Mouse (Mus musculus) heart, postnatal 0 days (tissue): ENCODE data around the gene Ago3. TPM values are rescaled to one million over a fixed set of nuclear protein-coding genes. Genes with fewer than 3 reads are reported as not detected.
A peak's percentile ranks its signal among the peaks of the same experiment; 100 is the strongest.

ENCODE experiments used
- ATAC-seq: fragments of 200-750 bp; cut with Nextera tagmentation; 2 replicates; pipeline ENCODE4 v1.8.0; 2017; ENCODE audit warnings: low read depth, moderate number of reproducible peaks, moderate library complexity; ENCODE audit not compliant: insufficient read depth
- DNase-seq: peaks from one replicate; pipeline ENCODE4 v3.0.0-alpha.2; 2016; ENCODE audit warnings: low spot score
- H3K27ac ChIP-seq: fragments of 300-500 bp; sonication (generic); 2 replicates; pipeline ENCODE4 v1.5.1; 2014; ENCODE audit warnings: low read depth, mild to moderate bottlenecking
- H3K27me3 ChIP-seq: fragments of 300-500 bp; sonication (generic); 2 replicates; pipeline ENCODE4 v1.6.1; 2014; ENCODE audit warnings: low read length, mixed read lengths; ENCODE audit not compliant: control insufficient read depth, insufficient read depth
- H3K36me3 ChIP-seq: fragments of 300-500 bp; sonication (generic); replicated peaks from 2 replicates; pipeline ENCODE4 v1.6.1; 2014; ENCODE audit warnings: low read length, mixed read lengths; ENCODE audit not compliant: control insufficient read depth, insufficient read depth
- H3K4me1 ChIP-seq: fragments of 300-500 bp; sonication (generic); 2 replicates; pipeline ENCODE4 v1.6.1; 2014; ENCODE audit warnings: antibody characterized with exemption; ENCODE audit not compliant: control insufficient read depth, insufficient read depth
- H3K4me2 ChIP-seq: fragments of 300-500 bp; sonication (generic); 2 replicates; pipeline ENCODE4 v1.6.1; 2014; ENCODE audit warnings: low read depth, mild to moderate bottlenecking, low read length, moderate library complexity
- H3K4me3 ChIP-seq: fragments of 300-500 bp; sonication (generic); 2 replicates; pipeline ENCODE4 v1.5.1; 2014; ENCODE audit warnings: low read depth, low read length
- H3K9ac ChIP-seq: fragments of 300-500 bp; sonication (generic); replicated peaks from 2 replicates; pipeline ENCODE4 v1.6.1; 2014; ENCODE audit warnings: low read depth, low read length, mixed read lengths
- H3K9me3 ChIP-seq: fragments of 300-500 bp; sonication (generic); replicated peaks from 2 replicates; pipeline ENCODE4 v1.6.1; 2016; ENCODE audit warnings: low read length; ENCODE audit not compliant: control insufficient read depth
- CTCF ChIP-seq: IDR thresholded peaks from 2 replicates; pipeline ENCODE4 v1.5.1; 2016; ENCODE audit warnings: antibody characterized with exemption, control low read depth, low read depth
- EP300 ChIP-seq: IDR thresholded peaks from 2 replicates; pipeline ENCODE4 v1.6.1; 2016; ENCODE audit warnings: antibody characterized with exemption, low read depth
- WGBS: fragments of 180-500 bp; shearing (Covaris S2); extraction: QIAGEN DNeasy Blood & Tissue Kit; methylation state at CpG from one replicate; pipeline ENCODE4 v1.1.7; 2014; 5-methylcytosine and 5-hydroxymethylcytosine counted together
- polyA plus RNA-seq: library from polyadenylated mRNA; unstranded; fragments of >200 nt; fragmentation: Nextera tagmentation; extraction: Ambion mirVana; gene quantifications from 2 replicates; pipeline ENCODE4 v1.2.1, GENCODE M21; 2015
- total RNA-seq: library from RNA; depleted of rRNA; stranded (reverse); fragments of >200 nt; gene quantifications from 2 replicates; pipeline ENCODE4 v1.2.3, GENCODE M21; 2014; ENCODE audit warnings: low replicate concordance

The Ago3 gene
- total and polyA plus RNA-seq, 2 experiments from 2014 or later: 3.3 to 8.3 TPM

DNA sequence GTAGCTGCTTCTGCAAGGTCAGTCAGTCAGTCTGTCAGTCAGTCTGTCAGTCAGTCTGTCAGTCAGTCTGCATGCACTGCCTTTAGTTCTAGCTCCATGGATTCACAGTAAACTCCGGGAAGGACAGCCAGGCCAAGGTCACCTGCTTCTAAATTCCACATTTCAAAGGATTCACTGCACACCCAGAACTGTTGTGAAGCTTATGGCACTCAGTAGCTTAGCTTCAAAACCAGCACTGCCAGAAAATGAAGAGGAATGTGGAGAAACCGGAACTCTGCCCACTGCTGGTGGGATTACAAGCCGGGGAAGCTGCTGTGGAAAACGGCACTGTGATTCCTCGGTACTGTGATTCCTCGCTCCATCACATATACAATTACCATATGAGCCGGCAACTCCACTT lies 26.1 kb upstream of the Ago3 start:
- no peak for TF ChIP-seq CTCF
- no peak for TF ChIP-seq EP300
- 84% methylated on average over 7 of the region's 7 CpGs for WGBS
- H3K4me1 ChIP-seq: no peaks in the 10 kb centered on the region
- H3K9me3 ChIP-seq: no peaks in the 10 kb centered on the region
- peaks cover 79% of the 10 kb centered on the region for H3K36me3 ChIP-seq
- no peak overlapping the region for H3K27ac ChIP-seq
- no peak for DNase-seq
- H3K27me3 ChIP-seq: no peaks in the 10 kb centered on the region
- H3K9ac ChIP-seq: no peak overlapping the region
- no peak for ATAC-seq
- H3K4me3 ChIP-seq: no peak overlapping the region
- no peak overlapping the region for H3K4me2 ChIP-seq

DNA sequence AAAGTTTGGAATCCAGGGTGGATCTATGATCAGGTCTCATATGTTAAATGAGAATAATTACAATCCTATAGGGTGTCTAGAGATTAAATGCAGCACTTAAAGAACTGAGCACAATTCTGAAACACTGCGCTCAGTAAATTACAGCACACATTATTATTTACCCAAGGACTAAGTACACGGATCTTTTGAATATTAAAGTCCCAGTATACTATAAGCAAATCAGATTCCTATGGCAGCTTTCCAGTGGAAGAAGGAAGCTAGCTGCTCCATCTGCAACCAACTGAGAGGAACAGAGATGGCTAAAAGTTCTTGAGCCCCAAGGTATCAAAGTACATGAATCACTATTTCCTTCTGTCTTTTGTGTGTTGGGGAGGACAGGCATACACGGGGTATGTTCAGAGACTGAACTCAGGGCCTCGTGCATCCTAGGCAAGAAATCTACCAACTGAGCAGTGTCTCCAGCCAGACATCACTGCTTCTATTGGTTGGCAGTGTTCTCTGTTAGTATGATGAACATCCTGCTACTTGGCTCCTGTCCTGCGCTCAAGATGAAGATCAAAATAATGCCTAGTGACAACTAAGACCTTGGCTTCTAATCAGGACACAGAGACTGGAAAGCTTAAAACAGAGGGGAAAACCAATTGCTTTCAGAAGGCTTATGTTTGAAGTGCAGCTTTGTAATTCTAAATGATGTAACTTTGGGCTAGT lies 25.3 kb upstream of the Ago3 start:
- no peaks in the 10 kb centered on the region for H3K27me3 ChIP-seq
- no peaks in the 10 kb centered on the region for H3K9me3 ChIP-seq
- ATAC-seq: no peak
- no peak overlapping the region for H3K4me2 ChIP-seq
- no peaks in the 10 kb centered on the region for H3K4me1 ChIP-seq
- TF ChIP-seq CTCF (no peak), EP300 (no peak)
- DNase-seq: no peak
- 93% methylated on average over 5 of the region's 5 CpGs for WGBS
- peaks cover 79% of the 10 kb centered on the region for H3K36me3 ChIP-seq
- H3K4me3 ChIP-seq: no peak overlapping the region
- no peak overlapping the region for H3K27ac ChIP-seq
- no peak overlapping the region for H3K9ac ChIP-seq

DNA sequence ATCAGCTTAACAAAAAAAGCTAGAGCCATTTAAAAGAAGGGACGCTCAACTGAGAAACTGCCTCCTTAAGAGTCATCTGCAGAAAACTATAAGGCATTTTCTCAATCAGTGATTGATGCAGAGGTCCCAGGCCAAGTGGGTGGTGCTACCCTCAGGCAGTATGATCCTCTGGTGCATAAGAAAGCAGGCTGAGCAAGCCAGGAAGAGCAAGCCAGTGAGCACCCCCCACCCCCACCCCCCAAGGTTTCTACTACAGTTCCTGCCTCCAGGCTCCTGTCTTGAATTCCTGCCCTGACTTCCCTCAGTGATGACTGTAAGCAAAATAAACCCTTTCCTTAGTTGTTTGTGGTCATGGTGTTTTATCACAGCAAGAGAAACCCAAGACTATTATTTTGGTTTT lies 20.9 kb upstream of the Ago3 start:
- ATAC-seq: no peak
- peaks cover 64% of the 10 kb centered on the region for H3K36me3 ChIP-seq
- H3K4me3 ChIP-seq: no peak overlapping the region
- H3K9me3 ChIP-seq: no peaks in the 10 kb centered on the region
- no peak overlapping the region for H3K4me2 ChIP-seq
- no peak overlapping the region for H3K9ac ChIP-seq
- no peaks in the 10 kb centered on the region for H3K4me1 ChIP-seq
- no peak overlapping the region for H3K27ac ChIP-seq
- 96% methylated on average over 1 of the region's 1 CpGs for WGBS
- TF ChIP-seq CTCF: no peak
- no peak for TF ChIP-seq EP300
- H3K27me3 ChIP-seq: no peaks in the 10 kb centered on the region
- DNase-seq: no peak

DNA sequence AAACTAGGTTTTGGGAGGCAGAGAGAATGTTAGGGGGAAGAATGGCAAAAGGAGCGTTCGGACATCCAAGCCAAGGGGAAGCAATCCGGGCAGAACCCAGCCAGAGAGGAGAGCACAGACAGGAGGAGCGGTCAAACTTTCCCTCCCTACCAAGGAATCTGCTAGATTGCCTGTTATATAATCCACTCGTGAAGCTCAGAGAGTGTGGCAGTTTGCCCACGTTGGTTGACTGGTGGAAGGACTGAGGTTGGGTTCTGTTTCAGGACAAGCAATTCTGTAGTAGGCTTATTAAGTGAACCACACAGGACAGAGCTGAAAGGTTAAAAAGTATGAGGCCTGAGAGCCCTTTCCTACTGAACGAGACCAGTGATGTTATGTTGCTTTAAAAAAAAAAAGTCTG lies 17.8 kb upstream of the Ago3 start:
- Histone ChIP-seq H3K27me3 (no peaks in the 10 kb centered on the region), H3K4me3 (no peak overlapping the region), H3K27ac (no peak overlapping the region), H3K4me1 (peaks cover 4% of the 10 kb centered on the region; the same call in 1 of the 2 replicates), H3K36me3 (peaks cover 49% of the 10 kb centered on the region), H3K9ac (no peak overlapping the region), H3K4me2 (no peak overlapping the region), H3K9me3 (no peaks in the 10 kb centered on the region)
- TF ChIP-seq EP300 (no peak), CTCF (no peak)
- no peak for ATAC-seq
- 70% methylated on average over 7 of the region's 7 CpGs for WGBS
- DNase-seq: no peak

DNA sequence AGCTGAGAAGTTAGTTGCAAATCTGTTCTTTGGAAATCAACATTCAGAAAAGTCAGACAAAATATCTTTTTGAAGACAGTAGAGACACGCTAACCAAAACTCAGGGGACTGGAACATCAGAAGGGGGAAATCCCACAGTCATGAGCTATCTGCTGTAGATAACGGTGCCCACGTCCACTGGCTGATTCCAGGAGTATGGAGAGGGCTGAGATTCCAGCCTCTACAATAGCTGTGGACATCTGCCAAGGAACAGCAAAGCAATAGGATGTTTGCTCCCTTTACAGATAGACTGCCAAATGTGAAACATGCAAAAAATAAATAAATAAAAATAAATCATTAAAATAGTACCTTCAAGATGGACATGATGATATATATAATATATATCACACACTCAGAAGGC lies 15.2 kb upstream of the Ago3 start:
- H3K9ac ChIP-seq: no peak overlapping the region
- H3K4me1 ChIP-seq: peaks cover 4% of the 10 kb centered on the region; the same call in 1 of the 2 replicates
- no peak overlapping the region for H3K4me3 ChIP-seq
- H3K4me2 ChIP-seq: peak overlapping the region; percentile 41
- peaks cover 55% of the 10 kb centered on the region for H3K36me3 ChIP-seq
- ATAC-seq (peak; percentile 69), DNase-seq (peak; percentile 11)
- no peak overlapping the region for H3K27ac ChIP-seq
- TF ChIP-seq EP300: no peak
- no peak for TF ChIP-seq CTCF
- no peaks in the 10 kb centered on the region for H3K9me3 ChIP-seq
- 15% methylated on average over 3 of the region's 3 CpGs for WGBS
- H3K27me3 ChIP-seq: no peaks in the 10 kb centered on the region

DNA sequence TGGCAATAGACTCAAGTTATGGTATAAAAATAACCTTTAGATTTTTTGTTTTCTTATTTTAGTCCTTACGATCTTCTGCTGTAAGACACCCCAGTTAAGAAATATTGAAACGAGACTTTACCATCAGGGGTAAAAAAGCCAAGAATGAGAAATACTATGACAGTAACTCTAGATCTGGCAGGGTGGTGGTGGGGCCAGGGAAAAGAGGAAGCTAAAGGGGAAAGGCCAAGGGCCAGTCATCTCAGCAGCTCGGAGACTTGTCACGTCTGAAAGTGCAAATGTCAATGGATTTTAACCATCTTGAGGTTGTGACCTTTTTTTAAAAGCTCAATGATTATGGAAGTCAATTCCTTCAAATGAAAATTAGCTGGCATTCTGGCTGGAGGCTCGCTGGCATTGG lies 8.9 kb upstream of the Ago3 start:
- no peak overlapping the region for H3K27ac ChIP-seq
- no peak for DNase-seq
- ATAC-seq: no peak
- H3K4me2 ChIP-seq: no peak overlapping the region
- peaks cover 40% of the 10 kb centered on the region for H3K36me3 ChIP-seq
- WGBS: 74% methylated on average over 5 of the region's 5 CpGs
- no peaks in the 10 kb centered on the region for H3K27me3 ChIP-seq
- H3K9ac ChIP-seq: no peak overlapping the region
- peaks cover 10% of the 10 kb centered on the region; the same call in 1 of the 2 replicates for H3K4me1 ChIP-seq
- no peaks in the 10 kb centered on the region for H3K9me3 ChIP-seq
- TF ChIP-seq EP300: no peak
- TF ChIP-seq CTCF: no peak
- H3K4me3 ChIP-seq: no peak overlapping the region
